In the genomic region with DNA sequence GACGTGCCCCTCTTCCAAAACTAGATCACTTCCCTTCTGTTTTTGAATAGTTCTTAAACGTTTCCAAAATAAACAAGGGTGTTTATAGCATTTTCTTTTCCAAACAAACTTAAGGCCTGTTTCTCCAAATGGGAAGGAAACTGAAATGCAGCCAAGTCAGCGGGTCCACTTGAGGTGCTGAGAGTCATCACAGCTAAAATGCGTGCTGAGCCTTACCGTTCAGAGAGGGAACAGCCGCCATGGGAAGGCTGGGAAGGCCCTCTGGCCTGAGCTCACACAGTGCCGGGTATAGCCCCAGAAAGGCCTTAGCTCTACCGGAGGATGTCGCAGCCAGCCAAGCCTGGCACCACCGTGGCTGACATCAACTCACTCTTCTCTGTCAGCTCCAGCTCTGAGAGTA, we compare ENCODE assay signal across 13 mouse cellular contexts. TPM values are rescaled to one million over a fixed set of nuclear protein-coding genes. Genes with fewer than 3 reads are reported as not detected.
DNase-seq lines count a peak whose midpoint lies in the region; ATAC-seq and TF ChIP-seq lines count a peak whose summit lies in the region.
"Had no signal": no experiment of that assay in that cellular context is flagged by ENCODE, and none has a peak within 500 bp of the region (broad histone marks: within the 10 kb centered on the region; RNA-seq: fewer than 3 reads in every experiment).

No protein-coding gene starts in this region.

- no peak for TF ChIP-seq CTCF in lung, adult 2 months (IDR thresholded peaks at IDR 0.05; ENCODE audit: insufficient read depth, low read length)

- no peak for TF ChIP-seq POLR2A in lung, adult 2 months (IDR thresholded peaks at IDR 0.05; ENCODE audit: borderline replicate concordance, extremely low read depth, low read depth, low read length)

- ATAC-seq in midbrain, embryonic 15.5 days (replicated peaks) = no peak
- ATAC-seq in forebrain, embryonic 15.5 days (replicated peaks) = no peak

- no peaks in the 10 kb centered on the region for H3K9me3 ChIP-seq in midbrain, embryonic 15.5 days
- no peaks in the 10 kb centered on the region for H3K9me3 ChIP-seq in forebrain, embryonic 15.5 days
- H3K9me3 ChIP-seq: forebrain, embryonic 12.5 days; megakaryocyte, embryonic 14.5 days; neural tube, embryonic 12.5 days had no signal

- no peak overlapping the region for H3K9ac ChIP-seq in midbrain, embryonic 15.5 days
- no peak overlapping the region for H3K9ac ChIP-seq in forebrain, embryonic 15.5 days (replicated peaks)
- H3K9ac ChIP-seq: forebrain, embryonic 12.5 days; neural tube, embryonic 12.5 days had no signal

- 21% methylated on average over 10 of the region's 10 CpGs for WGBS in lung, adult 2 months
- WGBS in midbrain, embryonic 15.5 days = 78% methylated on average over 10 of the region's 10 CpGs
- 81% methylated on average over 10 of the region's 10 CpGs for WGBS in forebrain, embryonic 15.5 days

- peaks cover 10% of the 10 kb centered on the region for H3K4me1 ChIP-seq in lung, adult 2 months (ENCODE audit: control insufficient read depth, insufficient read depth, low read length)
- no peaks in the 10 kb centered on the region for H3K4me1 ChIP-seq in midbrain, embryonic 15.5 days
- peaks cover 5% of the 10 kb centered on the region; the same call in 1 of the 2 replicates for H3K4me1 ChIP-seq in forebrain, embryonic 15.5 days
- H3K4me1 ChIP-seq: forebrain, embryonic 12.5 days; neural tube, embryonic 12.5 days had no signal

- peak; percentile 74 for DNase-seq in 3134 (ENCODE audit: extremely low read depth, insufficient read length, low spot score)
- DNase-seq in brain, adult 2 months (ENCODE audit: low read depth, low spot score) = peak; percentile 18
- peak; percentile 44 for DNase-seq in heart, postnatal 4 days
- peak; percentile 56 for DNase-seq in lung, adult 2 months
- DNase-seq in spleen, adult 12 weeks (ENCODE audit: low spot score) = no peak
- no peak for DNase-seq in adrenal gland, adult 2 months
- DNase-seq: cerebellum, postnatal 25 days; spleen, adult 18-20 months had no signal

- no peaks in the 10 kb centered on the region for H3K36me3 ChIP-seq in midbrain, embryonic 15.5 days (replicated peaks)
- no peaks in the 10 kb centered on the region for H3K36me3 ChIP-seq in forebrain, embryonic 15.5 days
- H3K36me3 ChIP-seq: forebrain, embryonic 12.5 days; neural tube, embryonic 12.5 days had no signal

- H3K27ac ChIP-seq in midbrain, embryonic 15.5 days = no peak overlapping the region
- H3K27ac ChIP-seq in forebrain, embryonic 15.5 days (replicated peaks) = no peak overlapping the region
- H3K27ac ChIP-seq: forebrain, embryonic 12.5 days; neural tube, embryonic 12.5 days had no signal

- H3K27me3 ChIP-seq in midbrain, embryonic 15.5 days (replicated peaks) = no peaks in the 10 kb centered on the region
- H3K27me3 ChIP-seq in forebrain, embryonic 15.5 days = no peaks in the 10 kb centered on the region
- H3K27me3 ChIP-seq: forebrain, embryonic 12.5 days; neural tube, embryonic 12.5 days had no signal

- H3K4me3 ChIP-seq in lung, adult 2 months (replicated peaks; ENCODE audit: extremely low read depth, low read depth, low read length) = no peak overlapping the region
- no peak overlapping the region for H3K4me3 ChIP-seq in midbrain, embryonic 15.5 days
- no peak overlapping the region for H3K4me3 ChIP-seq in forebrain, embryonic 15.5 days
- H3K4me3 ChIP-seq: forebrain, embryonic 12.5 days; megakaryocyte, embryonic 14.5 days; neural tube, embryonic 12.5 days had no signal

- no peak overlapping the region for H3K4me2 ChIP-seq in midbrain, embryonic 15.5 days
- H3K4me2 ChIP-seq in forebrain, embryonic 15.5 days (replicated peaks) = no peak overlapping the region
- H3K4me2 ChIP-seq: forebrain, embryonic 12.5 days; neural tube, embryonic 12.5 days had no signal

RNA-seq across cellular contexts. Expression of a gene that starts 41.3 kb away (rescaled TPM):
- total RNA-seq in heart, postnatal 4 days (2021) = 10 to 100 TPM; 76.5 to 84.4 TPM
- polyA plus RNA-seq in lung, adult 2 months (2012; rRNA removed) = 28.4 and 31.1 TPM in 2 replicates
- 10 to 100 TPM; 22.9 to 24.4 TPM for total RNA-seq in adrenal gland, adult 2 months (2021)
- polyA plus RNA-seq in adrenal gland, adult 2 months (2012; rRNA removed) = 14.7 and 16.5 TPM in 2 replicates
- 4.2 and 4.5 TPM in 2 replicates for polyA plus RNA-seq in midbrain, embryonic 15.5 days (2015; fragmentation: Nextera tagmentation; extraction: Ambion mirVana)
- 4.6 and 5.7 TPM in 2 replicates for polyA plus RNA-seq in forebrain, embryonic 15.5 days (2015; fragmentation: Nextera tagmentation; extraction: Ambion mirVana)

Comparison
In these comparisons a context has a peak if more than half of its experiments do, and no peak if none do; other contexts are left out.
1. DNase-seq: peak in 3134 (single experiment), brain, adult 2 months (single experiment), heart, postnatal 4 days (single experiment) and lung, adult 2 months (single experiment); none in spleen, adult 12 weeks (single experiment) and adrenal gland, adult 2 months (single experiment).